ENCODE assay signal across 8 mouse cellular contexts in genomic region chr17:21566220-21566619, GRCm38 (mm10). TPM values are rescaled to one million over a fixed set of nuclear protein-coding genes. Genes with fewer than 3 reads are reported as not detected.
DNase-seq lines count a peak whose midpoint lies in the region; ATAC-seq and TF ChIP-seq lines count a peak whose summit lies in the region.

No protein-coding gene starts in this region.

- peaks cover 28% of the 10 kb centered on the region for H3K79me3 ChIP-seq in C2C12 (ENCODE audit: low read depth)

- no peak for TF ChIP-seq POLR2A in liver, adult 2 months (IDR thresholded peaks at IDR 0.05; ENCODE audit: extremely low read depth, insufficient read depth, low read length)

- ATAC-seq in kidney, embryonic 16.5 days (ENCODE audit: low FRiP score, low TSS enrichment), result peak; percentile 76
- ATAC-seq in monocyte, adult 5-6 weeks (replicated peaks; ENCODE audit: insufficient number of reproducible peaks, low FRiP score, low TSS enrichment, poor library complexity, severe bottlenecking), result peak; percentile 77

- H3K79me2 ChIP-seq in C2C12 (ENCODE audit: control insufficient read depth, insufficient read depth), result peaks cover 53% of the 10 kb centered on the region
- H3K79me2 ChIP-seq in liver, adult 2 months (ENCODE audit: control insufficient read depth, insufficient read depth, low read length), result peaks cover 4% of the 10 kb centered on the region; the same call in 1 of the 2 replicates

- TF ChIP-seq CTCF in C2C12 (IDR thresholded peaks at IDR 0.05; ENCODE audit: control insufficient read depth, insufficient read depth, insufficient read length), result peak; percentile 11
- peak; percentile 43 for TF ChIP-seq CTCF in liver, adult 2 months (IDR thresholded peaks at IDR 0.05; ENCODE audit: low read depth, low read length)

- no peaks in the 10 kb centered on the region for H3K27me3 ChIP-seq in C2C12 (ENCODE audit: control insufficient read depth, insufficient read depth, insufficient read length)
- no peaks in the 10 kb centered on the region for H3K27me3 ChIP-seq in heart, embryonic 10.5 days (ENCODE audit: insufficient read depth, poor library complexity, severe bottlenecking)
- H3K27me3 ChIP-seq in kidney, embryonic 16.5 days (ENCODE audit: insufficient read depth, low read length), result no peaks in the 10 kb centered on the region
- H3K27me3 ChIP-seq in liver, adult 2 months (ENCODE audit: control insufficient read depth, insufficient read depth, low read length), result no peaks in the 10 kb centered on the region

- peaks cover 46% of the 10 kb centered on the region for H3K36me3 ChIP-seq in C2C12 (ENCODE audit: control insufficient read depth, insufficient read depth)
- peaks cover 6% of the 10 kb centered on the region; the same call in 1 of the 2 replicates for H3K36me3 ChIP-seq in heart, embryonic 10.5 days
- peaks cover 4% of the 10 kb centered on the region; the same call in 1 of the 2 replicates for H3K36me3 ChIP-seq in kidney, embryonic 16.5 days (ENCODE audit: insufficient read depth, low read length)
- H3K36me3 ChIP-seq in liver, adult 2 months (ENCODE audit: control insufficient read depth, insufficient read depth, low read length), result peaks cover 3% of the 10 kb centered on the region

- H3K27ac ChIP-seq in heart, embryonic 10.5 days, result peak overlapping the region; percentile 93
- peak overlapping the region; percentile 94 for H3K27ac ChIP-seq in kidney, embryonic 16.5 days (ENCODE audit: low read length)
- peak overlapping the region; percentile 79 for H3K27ac ChIP-seq in liver, adult 2 months (replicated peaks; ENCODE audit: insufficient read depth, low read depth, low read length)

- H3K9ac ChIP-seq in kidney, embryonic 16.5 days (replicated peaks; ENCODE audit: low read length), result peak overlapping the region; percentile 79
- H3K9ac ChIP-seq in liver, adult 2 months (ENCODE audit: low read depth, low read length), result no peak overlapping the region

- 3% methylated on average over 5 of the region's 5 CpGs for WGBS in heart, embryonic 10.5 days
- 3% methylated on average over 5 of the region's 5 CpGs for WGBS in kidney, embryonic 16.5 days
- 2% methylated on average over 5 of the region's 5 CpGs for WGBS in liver, adult 2 months

- H3K4me2 ChIP-seq in kidney, embryonic 16.5 days (replicated peaks; ENCODE audit: low read depth, low read length), result peak overlapping the region; percentile 65

- DNase-seq in ZHBTc4 (ENCODE audit: low read depth, low spot score), result peak; percentile 71
- peak; percentile 69 for DNase-seq in embryo, embryonic 11 days
- no peak for DNase-seq in heart, embryonic 10.5 days (ENCODE audit: low spot score)
- peak; percentile 76 for DNase-seq in liver, adult 2 months (ENCODE audit: extremely low read depth, low read depth, low spot score)
- peak; percentile 37 for DNase-seq in thymus, postnatal 25 days

- no peaks in the 10 kb centered on the region for H3K9me3 ChIP-seq in heart, embryonic 10.5 days
- H3K9me3 ChIP-seq in kidney, embryonic 16.5 days (ENCODE audit: low read length), result no peaks in the 10 kb centered on the region

- no peak overlapping the region for H3K4me3 ChIP-seq in C2C12 (ENCODE audit: insufficient read depth, poor library complexity, severe bottlenecking)
- H3K4me3 ChIP-seq in heart, embryonic 10.5 days, result peak overlapping the region; percentile 74
- H3K4me3 ChIP-seq in kidney, embryonic 16.5 days (ENCODE audit: low read length), result peak overlapping the region; percentile 70
- no peak overlapping the region; the same call in 1 of the 2 replicates for H3K4me3 ChIP-seq in liver, adult 2 months (ENCODE audit: insufficient read depth, low read depth, low read length)

- H3K4me1 ChIP-seq in heart, embryonic 10.5 days, result 0 out of 2 replicates have a peak, but pooled peaks cover 8% of the 10 kb centered on the region
- H3K4me1 ChIP-seq in kidney, embryonic 16.5 days (ENCODE audit: insufficient read depth, low read length), result peaks cover 16% of the 10 kb centered on the region
- peaks cover 7% of the 10 kb centered on the region for H3K4me1 ChIP-seq in liver, adult 2 months (ENCODE audit: control insufficient read depth, insufficient read depth, low read length)

- no peak overlapping the region for H3ac ChIP-seq in C2C12 (ENCODE audit: control insufficient read depth, insufficient read length, low read depth)

TF ChIP-seq in C2C12, 6 proteins besides CTCF, POLR2A, EP300 and RAD21:
- no peak for TF ChIP-seq CEBPB (IDR thresholded peaks at IDR 0.05; ENCODE audit: low read depth)
- TF ChIP-seq MYOD1 (IDR thresholded peaks at IDR 0.05; ENCODE audit: control insufficient read depth, insufficient read length, low read depth), result no peak
- no peak for TF ChIP-seq MAX (IDR thresholded peaks at IDR 0.05)
- no peak for TF ChIP-seq USF1 (IDR thresholded peaks at IDR 0.05; ENCODE audit: low read depth)
- TF ChIP-seq FOSL1 (IDR thresholded peaks at IDR 0.05; ENCODE audit: insufficient read depth, low read length, poor library complexity, severe bottlenecking), result no peak
- TF ChIP-seq MYOG (IDR thresholded peaks at IDR 0.05; ENCODE audit: control insufficient read depth, extremely low read depth, insufficient read length), result no peak

RNA-seq across cellular contexts. Expression of gene Zfp948, which starts 0.6 kb away (rescaled TPM):
- polyA plus RNA-seq in C2C12 (2012; fragmentation: generic; extraction: Trizol), result 2.3 TPM
- polyA plus RNA-seq in heart, embryonic 10.5 days (2016; fragmentation: Nextera tagmentation; extraction: Ambion mirVana), result 15.6 and 19.0 TPM in 2 replicates
- polyA plus RNA-seq in kidney, embryonic 16.5 days (2015; fragmentation: Nextera tagmentation; extraction: Ambion mirVana), result 20.5 and 20.6 TPM in 2 replicates
- total RNA-seq in liver, adult 2 months (2014; rRNA removed), result 3.0 and 3.4 TPM in 2 replicates
- polyA plus RNA-seq in liver, adult 2 months (2012; rRNA removed), result 0.37 and 0.51 TPM in 2 replicates
- total RNA-seq in monocyte, adult 5-6 weeks (2017), result 0.43 to 5.9 TPM (median 5.0 TPM) in 3 replicates

RNA-seq across cellular contexts. Expression of gene Zfp52, which starts 30.9 kb away (rescaled TPM):
- polyA plus RNA-seq in C2C12 (2012; fragmentation: generic; extraction: Trizol), result 2.8 TPM
- polyA plus RNA-seq in heart, embryonic 10.5 days (2016; fragmentation: Nextera tagmentation; extraction: Ambion mirVana), result 2.0 and 2.1 TPM in 2 replicates
- polyA plus RNA-seq in kidney, embryonic 16.5 days (2015; fragmentation: Nextera tagmentation; extraction: Ambion mirVana), result 4.9 and 5.2 TPM in 2 replicates
- 0.94 and 1.3 TPM in 2 replicates for total RNA-seq in liver, adult 2 months (2014; rRNA removed)
- polyA plus RNA-seq in liver, adult 2 months (2012; rRNA removed), result not detected in 2 replicates
- 49.3 to 103 TPM (median 59.5 TPM) in 3 replicates for total RNA-seq in monocyte, adult 5-6 weeks (2017)

Comparison
In these comparisons a context has a peak if more than half of its experiments do, and no peak if none do; other contexts are left out.
1. H3K4me3 ChIP-seq: peak in heart, embryonic 10.5 days (single experiment) and kidney, embryonic 16.5 days (single experiment); none in C2C12 (single experiment) and liver, adult 2 months (single experiment).
2. Peak in every context shown above with its lines, with median percentiles within 50 percentile points of each other: H3K27ac ChIP-seq.